Mouse (Mus musculus): ENCODE results near the gene Pxmp4.

GRCm38 (mm10) chr2:154546711-154547110, 56.8 kb downstream of the Pxmp4 start, which contains the start of gene 1700003F12Rik:
- TF ChIP-seq CTCF (IDR thresholded peaks at IDR 0.05; ENCODE audit: borderline replicate concordance, insufficient read depth, low read length) = no peak
- no peak for TF ChIP-seq POLR2A (IDR thresholded peaks at IDR 0.05; ENCODE audit: low read depth, low read length)

All from embryonic fibroblast, embryonic 13.5 days (primary cell).